Mouse (Mus musculus): ENCODE data around the gene Cpne5. TPM values are rescaled to one million over a fixed set of nuclear protein-coding genes. Genes with fewer than 3 reads are reported as not detected.

Gene Cpne5
- total RNA-seq, 4 experiments from 2014 or later, result not detected

DNA sequence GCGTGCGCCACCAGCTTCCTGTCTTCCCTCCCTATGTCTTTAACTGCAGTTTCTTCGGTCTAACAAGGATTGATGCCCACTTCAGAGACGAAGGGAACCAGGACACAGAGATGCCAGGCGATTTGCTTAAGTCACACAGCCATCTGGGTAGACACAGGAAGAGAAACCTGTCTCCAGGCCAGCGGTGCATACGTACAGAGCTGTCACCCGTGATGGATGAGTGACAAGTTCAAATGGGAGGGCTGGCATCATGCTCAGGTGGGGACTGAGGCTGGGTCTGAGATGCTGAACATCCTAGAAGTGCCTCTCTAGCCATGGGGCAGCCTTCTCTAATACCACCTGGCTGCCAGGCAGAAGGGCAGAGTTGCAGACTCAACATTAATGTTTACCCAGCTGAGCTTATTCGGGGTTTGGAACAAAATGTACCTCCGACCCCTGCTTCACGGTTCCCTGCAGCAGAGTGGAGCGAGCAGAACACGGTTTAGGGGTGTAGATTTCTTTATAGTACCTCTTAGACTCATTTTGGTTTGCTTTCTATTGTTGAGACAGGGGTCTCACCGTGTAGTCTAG, 67.5 kb downstream of the Cpne5 start:
- DNase-seq (ENCODE audit: low spot score in 2 of 2), result no peak

GRCm38 (mm10) chr17:29168996-29169601, 68.9 kb downstream of the Cpne5 start:
- no peak for DNase-seq (ENCODE audit: low spot score in 2 of 2)

- no peak for DNase-seq (ENCODE audit: low spot score in 2 of 2)
Observed at GRCm38 (mm10) chr17:29168438-29168837, 69.5 kb downstream of the Cpne5 start.

- DNase-seq (ENCODE audit: low spot score in 2 of 2), result no peak
Observed at GRCm38 (mm10) chr17:29167371-29167770, 70.6 kb downstream of the Cpne5 start.

DNA sequence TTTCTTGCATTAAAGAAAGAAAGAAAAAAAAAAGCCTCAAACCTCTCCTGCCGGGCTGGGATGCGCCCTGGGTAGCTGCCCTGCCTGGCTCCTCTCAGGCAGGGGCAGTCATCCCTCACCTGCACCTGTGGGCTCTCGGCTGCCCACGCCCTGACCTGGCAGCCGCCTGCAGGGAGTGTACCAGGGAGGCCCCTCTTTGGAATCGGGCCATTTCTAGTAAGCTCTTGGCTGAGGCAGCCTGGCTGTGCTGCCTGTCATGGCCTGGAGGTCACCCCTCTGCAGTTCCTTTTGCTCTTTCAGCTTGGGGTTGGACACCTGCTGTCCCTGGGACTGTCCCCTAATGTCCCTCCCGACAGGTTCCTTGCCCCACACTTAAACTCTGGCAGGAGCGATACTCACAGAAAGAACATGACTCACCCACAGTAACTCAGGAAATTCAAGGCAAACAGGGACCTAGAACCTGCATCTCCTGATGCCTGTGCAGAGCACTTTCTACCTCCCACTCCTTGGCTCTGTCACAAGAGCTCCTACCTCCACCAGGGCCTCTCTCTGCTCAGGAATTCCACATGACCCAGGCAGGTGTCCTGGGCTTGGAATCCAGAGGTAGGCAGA, 71.9 kb downstream of the Cpne5 start:
- no peak for DNase-seq (ENCODE audit: low spot score in 2 of 2)

- DNase-seq (ENCODE audit: low spot score in 2 of 2), result no peak
Observed at GRCm38 (mm10) chr17:29165452-29165851, 72.5 kb downstream of the Cpne5 start.

DNA sequence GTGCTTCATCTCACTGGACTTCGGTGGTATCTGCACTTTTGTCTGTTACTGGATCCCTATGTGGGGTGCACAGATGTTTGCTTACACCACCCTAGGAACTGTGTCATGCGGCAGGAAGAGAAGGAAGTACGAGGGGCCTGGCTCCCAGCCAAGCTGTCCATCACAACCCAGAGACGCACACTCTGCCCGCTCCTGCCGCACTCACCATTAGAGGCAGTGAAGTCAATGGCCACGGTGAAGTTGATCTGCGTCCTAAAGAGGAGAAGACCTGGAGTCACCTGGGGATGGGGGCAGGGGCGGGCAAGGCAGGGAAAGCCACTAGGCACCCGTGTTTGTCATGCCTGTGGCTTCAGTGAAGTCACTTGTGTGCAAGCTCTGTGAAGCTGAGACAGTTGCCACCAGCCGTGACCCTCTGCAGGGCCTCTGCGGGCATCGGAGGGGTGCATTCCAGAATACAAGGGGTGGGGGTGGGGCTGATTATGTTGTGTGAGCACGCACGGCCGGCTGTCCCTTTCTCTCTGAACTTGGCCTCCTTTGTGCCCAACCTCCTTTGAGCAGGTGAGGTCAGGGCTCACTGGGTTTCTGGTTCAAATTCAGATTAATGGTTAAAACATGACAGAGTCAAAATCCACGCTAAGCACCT, 73.4 kb downstream of the Cpne5 start:
- peak in 1 of 2 experiments; percentile 26 for DNase-seq (ENCODE audit: low spot score in 2 of 2)

DNA sequence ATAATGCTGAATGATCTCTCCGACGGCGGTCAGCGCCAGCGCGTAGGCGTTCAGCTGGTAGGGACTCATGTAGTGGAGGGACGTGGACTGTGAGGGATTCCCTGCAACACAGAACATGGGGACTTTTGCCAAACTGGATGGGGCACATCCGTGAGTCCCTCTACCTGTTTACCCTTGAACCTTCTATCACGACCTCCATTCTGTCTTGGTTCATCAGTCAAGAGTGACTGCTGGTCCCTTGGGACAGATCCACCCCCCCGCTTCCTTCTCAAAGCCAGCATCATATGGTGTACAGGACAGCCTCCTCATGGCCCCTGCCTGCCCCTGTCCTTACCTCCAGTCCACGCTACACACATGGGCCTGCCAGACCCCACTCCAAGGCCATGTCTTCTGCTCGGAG, 75.6 kb downstream of the Cpne5 start:
- DNase-seq (ENCODE audit: low spot score in 2 of 2), result no peak

DNA sequence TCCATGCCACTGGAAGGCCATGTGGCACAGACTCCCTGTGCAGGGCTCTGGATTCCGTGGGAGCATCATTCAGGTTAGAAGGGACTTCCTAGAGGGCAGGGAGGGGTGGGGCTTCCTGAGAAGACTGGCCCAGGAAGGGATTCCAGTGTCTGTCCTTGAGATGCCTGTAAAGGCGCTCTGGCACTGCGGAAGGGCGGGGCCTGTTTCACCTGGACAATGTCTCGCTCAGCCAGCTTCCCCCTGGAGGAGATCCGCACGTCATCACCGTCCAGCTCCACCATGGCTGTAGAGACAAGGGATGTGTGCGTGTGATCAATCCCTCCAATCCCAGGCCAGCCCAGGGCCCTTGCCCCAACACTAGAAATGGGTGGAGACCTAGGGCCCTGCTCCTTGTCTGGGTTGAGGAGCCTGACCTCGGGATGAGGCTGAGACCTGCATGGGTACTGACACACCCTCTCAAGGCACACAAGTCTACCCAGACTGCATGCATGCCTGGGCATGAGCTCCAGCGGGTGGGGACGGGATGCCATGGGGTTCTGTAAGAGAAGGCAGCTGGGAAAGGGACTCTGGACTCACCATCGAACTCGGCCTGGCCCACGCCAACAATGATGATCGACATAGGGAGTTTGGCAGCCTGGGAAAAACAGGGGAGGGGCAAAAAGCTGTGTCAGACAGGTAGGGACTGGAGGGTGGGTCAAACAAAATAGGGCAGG, 78.1 kb downstream of the Cpne5 start:
- no peak for DNase-seq (ENCODE audit: low spot score in 2 of 2)

DNA sequence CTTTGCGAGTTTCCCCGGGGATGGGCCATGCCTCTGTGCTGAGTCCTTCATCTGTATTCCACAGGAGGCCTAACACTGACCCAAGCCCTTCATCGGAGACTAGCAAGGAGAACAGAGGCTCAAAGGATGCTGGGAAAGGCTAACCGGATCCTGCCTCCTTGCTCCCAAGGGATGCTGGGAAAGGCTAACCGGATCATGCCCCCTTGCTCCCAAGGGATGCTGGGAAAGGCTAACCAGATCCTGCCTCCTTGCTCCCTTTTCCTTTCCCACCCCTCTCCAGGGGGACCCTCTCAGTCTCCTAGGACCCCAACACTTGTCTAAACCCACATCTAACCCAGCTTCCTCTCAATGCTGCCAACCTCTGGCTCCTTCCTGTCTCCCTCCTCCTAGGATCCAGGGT, 78.6 kb downstream of the Cpne5 start:
- DNase-seq (ENCODE audit: low spot score in 2 of 2), result no peak

GRCm38 (mm10) chr17:29158899-29159298, 79.1 kb downstream of the Cpne5 start:
- no peak for DNase-seq (ENCODE audit: low spot score in 2 of 2)

GRCm38 (mm10) chr17:29156866-29157265, 81.1 kb downstream of the Cpne5 start:
- DNase-seq (ENCODE audit: low spot score in 2 of 2), result no peak

- DNase-seq (ENCODE audit: low spot score in 2 of 2), result no peak
Observed at GRCm38 (mm10) chr17:29156396-29156795, 81.6 kb downstream of the Cpne5 start.

DNA sequence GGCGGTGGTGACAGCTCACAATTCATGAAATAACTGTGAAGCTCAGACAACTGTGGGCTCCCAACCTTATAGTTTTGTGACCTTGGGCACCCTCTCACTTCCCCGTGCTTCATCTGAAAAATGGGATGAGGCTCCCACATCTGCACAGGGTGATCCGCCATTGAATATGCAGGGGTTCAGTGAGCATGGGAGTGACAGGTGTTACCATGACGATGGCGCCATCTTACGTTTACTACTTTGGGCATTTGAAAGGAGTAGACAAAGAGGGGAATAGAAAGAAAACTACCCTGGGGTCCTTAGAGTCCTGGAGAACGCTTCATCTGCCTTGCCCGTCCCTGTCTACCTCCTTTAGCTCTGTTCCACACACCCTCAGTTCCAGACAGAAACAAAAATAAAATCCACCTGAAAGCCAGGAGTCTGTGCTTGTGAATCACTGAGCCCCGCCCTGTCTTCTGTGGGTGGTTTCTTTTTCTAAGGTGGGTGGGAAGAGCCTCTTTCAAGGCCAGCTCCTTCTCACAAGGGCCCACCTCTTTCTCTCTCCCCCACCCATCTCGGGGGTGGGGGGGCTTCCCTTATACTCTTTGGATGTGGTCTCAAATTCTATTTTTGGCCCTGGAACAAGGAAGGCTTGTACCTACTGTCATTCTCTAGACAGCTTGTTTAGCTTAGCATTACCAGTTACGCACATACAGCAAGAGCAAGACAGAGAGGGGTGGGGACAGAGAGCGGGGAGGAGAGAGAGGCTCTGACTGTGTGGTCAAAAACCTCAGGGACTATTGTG, 82.4 kb downstream of the Cpne5 start:
- no peak for DNase-seq (ENCODE audit: low spot score in 2 of 2)

- no peak for DNase-seq (ENCODE audit: low spot score in 2 of 2)
Observed at GRCm38 (mm10) chr17:29154247-29154646, 83.7 kb downstream of the Cpne5 start.

DNA sequence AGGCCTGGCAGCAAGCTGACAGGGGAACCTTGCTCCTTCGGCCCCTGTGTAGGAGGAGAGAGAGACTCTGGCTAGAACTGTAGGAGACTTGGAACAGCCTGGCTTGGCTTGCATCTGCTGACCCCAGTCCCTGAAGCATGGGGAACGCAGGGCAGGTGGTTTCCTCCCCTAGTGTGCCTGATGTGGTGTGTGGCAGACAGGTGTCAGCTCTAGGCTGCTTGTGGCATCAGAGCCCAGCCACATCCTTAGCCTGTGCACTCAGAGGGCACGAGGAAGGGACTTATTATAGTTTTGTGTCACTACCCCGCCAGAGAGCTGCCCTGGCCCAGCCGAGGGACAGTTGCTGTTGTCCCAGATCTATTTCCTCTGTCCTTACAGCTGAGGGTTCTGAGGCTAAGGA, 85.4 kb downstream of the Cpne5 start:
- DNase-seq (ENCODE audit: low spot score in 2 of 2), result no peak

DNA sequence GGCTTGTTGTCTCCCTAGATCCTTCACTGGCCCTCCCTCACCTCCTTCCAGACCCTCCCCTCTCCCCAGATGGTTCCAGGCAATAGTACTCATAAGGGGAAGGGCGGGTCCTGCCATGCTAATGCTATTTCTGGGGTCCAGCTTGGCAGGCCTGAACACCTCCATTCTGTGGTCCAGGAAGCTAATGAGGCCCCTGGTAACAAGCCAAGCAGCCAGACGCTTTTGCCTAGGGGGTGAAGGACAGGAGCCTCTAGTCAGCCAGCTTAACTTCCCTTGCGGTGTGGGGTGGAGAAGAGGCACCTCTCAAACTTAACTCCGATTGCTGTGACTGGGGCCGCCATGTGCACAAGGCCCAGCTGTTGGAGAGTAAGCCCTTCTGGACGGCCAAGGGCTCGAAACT, 88.2 kb downstream of the Cpne5 start:
- no peak for DNase-seq (ENCODE audit: low spot score in 2 of 2)

DNA sequence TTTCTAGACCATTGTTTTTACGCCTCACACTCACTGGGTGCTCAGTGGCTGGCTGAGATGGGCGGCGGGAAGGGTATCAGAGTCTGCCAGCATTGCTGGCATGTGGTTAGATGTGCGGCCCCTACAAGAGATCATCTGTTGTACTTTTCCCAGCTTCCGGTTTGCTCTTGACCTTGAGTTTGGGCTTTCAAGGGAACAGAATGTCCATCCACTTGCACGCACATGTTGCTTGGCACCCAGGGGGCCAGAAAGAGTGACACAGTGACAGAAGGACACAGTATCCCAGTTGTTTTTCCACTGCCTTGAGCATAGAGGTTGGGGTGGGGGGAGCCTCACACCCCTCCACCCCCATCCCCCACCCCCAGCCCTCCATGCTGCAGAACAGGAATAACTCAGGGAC, 90.2 kb downstream of the Cpne5 start:
- DNase-seq (ENCODE audit: low spot score in 2 of 2), result no peak

GRCm38 (mm10) chr17:29147273-29147672, 90.7 kb downstream of the Cpne5 start:
- DNase-seq (ENCODE audit: low spot score in 2 of 2), result no peak

DNA sequence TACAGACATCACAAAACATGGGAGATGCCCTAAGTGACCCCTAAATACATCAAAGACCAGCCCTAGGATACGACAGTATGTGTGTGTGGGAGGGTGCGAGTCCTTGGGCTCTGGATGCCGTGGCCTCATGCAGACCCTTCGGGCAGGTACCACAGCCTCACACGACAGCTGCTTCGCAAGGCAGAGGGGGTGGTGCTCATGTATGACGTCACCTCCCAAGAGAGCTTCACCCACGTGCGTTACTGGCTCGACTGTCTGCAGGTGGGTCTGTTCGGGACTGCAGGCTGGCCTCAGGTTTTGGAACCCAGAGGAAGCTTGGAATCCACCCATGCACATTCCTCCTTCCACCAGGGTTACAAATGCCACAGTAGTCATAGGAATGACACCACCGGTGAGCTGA, 92.9 kb downstream of the Cpne5 start:
- no peak for DNase-seq (ENCODE audit: low spot score in 2 of 2)

DNA sequence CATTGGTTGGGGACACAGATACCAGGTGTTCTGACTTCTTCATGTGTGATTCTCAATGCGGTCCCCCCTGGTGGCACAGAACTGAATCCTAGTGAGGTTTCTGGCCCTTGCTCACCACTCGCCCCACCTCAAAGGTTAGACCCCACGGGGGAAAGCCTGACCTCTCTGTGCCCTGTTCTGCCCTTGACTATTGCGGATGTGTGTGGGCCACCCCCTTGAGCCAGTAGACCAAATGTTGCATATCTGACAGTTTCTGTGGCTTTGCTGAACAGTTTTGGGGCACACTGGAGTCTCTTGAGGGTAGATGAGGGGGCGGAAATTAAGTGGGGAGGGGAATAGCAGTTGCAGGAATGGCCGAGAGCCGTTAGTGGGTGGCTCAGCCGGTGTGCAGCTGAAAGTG, 94.7 kb downstream of the Cpne5 start:
- no peak for DNase-seq (ENCODE audit: low spot score in 2 of 2)
